Mouse (Mus musculus): ENCODE results near the gene Spsb4.
A peak's percentile ranks its signal among the peaks of the same experiment; 100 is the strongest.

GRCm38 (mm10) chr9:97018677-97019147 lies at the start of gene Spsb4:
- TF ChIP-seq CTCF (IDR thresholded peaks at IDR 0.05; ENCODE audit: low read depth, low read length): peak; percentile 32
- no peak for TF ChIP-seq POLR2A (IDR thresholded peaks at IDR 0.05; ENCODE audit: extremely low read depth, insufficient read depth, low read length)
